Mouse (Mus musculus) forebrain, embryonic 12.5 days (tissue): Measurements from ENCODE around the gene Syngr2. TPM values are rescaled to one million over a fixed set of nuclear protein-coding genes. Genes with fewer than 3 reads are reported as not detected.
A peak's percentile ranks its signal among the peaks of the same experiment; 100 is the strongest.

ENCODE experiments used
- ATAC-seq: fragments of 200-750 bp; cut with Nextera tagmentation; 2 replicates; pipeline ENCODE4 v1.8.0; 2017; ENCODE audit warnings: moderate TSS enrichment; ENCODE audit not compliant: low FRiP score
- H3K27ac ChIP-seq: fragments of 300-500 bp; sonication (generic); 2 replicates; pipeline ENCODE4 v1.5.1; 2016; ENCODE audit warnings: mild to moderate bottlenecking
- H3K27me3 ChIP-seq: fragments of 300-500 bp; sonication (generic); 2 replicates; pipeline ENCODE4 v1.6.1; 2016; ENCODE audit warnings: mild to moderate bottlenecking
- H3K36me3 ChIP-seq: fragments of 300-500 bp; sonication (generic); replicated peaks from 2 replicates; pipeline ENCODE4 v1.6.1; 2016; ENCODE audit warnings: mild to moderate bottlenecking
- H3K4me1 ChIP-seq: fragments of 300-500 bp; sonication (generic); 2 replicates; pipeline ENCODE4 v1.6.1; 2016
- H3K4me2 ChIP-seq: fragments of 300-500 bp; sonication (generic); 2 replicates; pipeline ENCODE4 v1.6.1; 2016; ENCODE audit warnings: mild to moderate bottlenecking, moderate library complexity
- H3K4me3 ChIP-seq: fragments of 300-500 bp; sonication (generic); replicated peaks from 2 replicates; pipeline ENCODE4 v1.5.1; 2016; ENCODE audit warnings: mild to moderate bottlenecking
- H3K9ac ChIP-seq: fragments of 300-500 bp; sonication (generic); 2 replicates; pipeline ENCODE4 v1.6.1; 2016; ENCODE audit warnings: mild to moderate bottlenecking
- H3K9me3 ChIP-seq: fragments of 300-500 bp; sonication (generic); 2 replicates; pipeline ENCODE4 v1.6.1; 2016
- WGBS: fragments of 180-500 bp; shearing (Covaris S2); methylation state at CpG from one replicate; pipeline ENCODE4 v1.1.7; 2016; 5-methylcytosine and 5-hydroxymethylcytosine counted together
- polyA plus RNA-seq: library from polyadenylated mRNA; unstranded; fragments of >200 nt; fragmentation: Nextera tagmentation; extraction: Ambion mirVana; gene quantifications from 2 replicates; pipeline ENCODE4 v1.2.1, GENCODE M21; 2016

Gene Syngr2
- polyA plus RNA-seq, 1 experiment from 2014 or later: 25.5 TPM

- Histone ChIP-seq H3K9ac (no peak overlapping the region), H3K36me3 (peaks cover 82% of the 10 kb centered on the region), H3K4me2 (no peak overlapping the region), H3K4me1 (peaks cover 21% of the 10 kb centered on the region), H3K27me3 (no peaks in the 10 kb centered on the region), H3K4me3 (no peak overlapping the region), H3K27ac (no peak overlapping the region), H3K9me3 (no peaks in the 10 kb centered on the region)
- ATAC-seq: no peak
- WGBS: 94% methylated on average over 7 of the region's 7 CpGs
Measured at GRCm38 (mm10) chr11:117820173-117820572, 10.7 kb downstream of the Syngr2 start.

- Histone ChIP-seq H3K9ac (no peak overlapping the region), H3K4me2 (no peak overlapping the region), H3K36me3 (peaks cover 66% of the 10 kb centered on the region), H3K27me3 (no peaks in the 10 kb centered on the region), H3K4me1 (peaks cover 38% of the 10 kb centered on the region), H3K4me3 (no peak overlapping the region), H3K27ac (no peak overlapping the region), H3K9me3 (no peaks in the 10 kb centered on the region)
- no peak for ATAC-seq
- 88% methylated on average over 9 of the region's 9 CpGs for WGBS
Measured at GRCm38 (mm10) chr11:117821868-117822267, 12.4 kb downstream of the Syngr2 start.

- Histone ChIP-seq H3K9me3 (no peaks in the 10 kb centered on the region), H3K4me3 (no peak overlapping the region), H3K9ac (no peak overlapping the region), H3K27ac (no peak overlapping the region), H3K36me3 (peaks cover 56% of the 10 kb centered on the region), H3K4me1 (peaks cover 47% of the 10 kb centered on the region), H3K27me3 (no peaks in the 10 kb centered on the region), H3K4me2 (no peak overlapping the region)
- WGBS: 92% methylated on average over 7 of the region's 7 CpGs
- ATAC-seq: no peak
Measured at GRCm38 (mm10) chr11:117822728-117823241, 13.3 kb downstream of the Syngr2 start.

- 91% methylated on average over 6 of the region's 6 CpGs for WGBS
- Histone ChIP-seq H3K4me2 (peak overlapping the region; percentile 81; the same call in 1 of the 2 replicates), H3K9me3 (no peaks in the 10 kb centered on the region), H3K4me1 (peaks cover 53% of the 10 kb centered on the region), H3K27ac (no peak overlapping the region), H3K4me3 (no peak overlapping the region), H3K9ac (no peak overlapping the region), H3K36me3 (peaks cover 51% of the 10 kb centered on the region), H3K27me3 (no peaks in the 10 kb centered on the region)
- ATAC-seq: no peak
Measured at GRCm38 (mm10) chr11:117823411-117823810, 13.9 kb downstream of the Syngr2 start.

- peaks cover 59% of the 10 kb centered on the region for H3K4me1 ChIP-seq
- H3K4me2 ChIP-seq: peak overlapping the region; percentile 81
- WGBS: 25% methylated on average over 23 of the region's 23 CpGs
- peak overlapping the region; percentile 61 for H3K4me3 ChIP-seq
- peak overlapping the region; percentile 74 for H3K9ac ChIP-seq
- H3K36me3 ChIP-seq: peaks cover 42% of the 10 kb centered on the region
- H3K9me3 ChIP-seq: no peaks in the 10 kb centered on the region
- peak; percentile 72 for ATAC-seq
- no peaks in the 10 kb centered on the region for H3K27me3 ChIP-seq
- peak overlapping the region; percentile 95 for H3K27ac ChIP-seq
Measured at GRCm38 (mm10) chr11:117824060-117824969, 14.8 kb downstream of the Syngr2 start.

- WGBS: under 1% methylated on average over 34 of the region's 34 CpGs
- peak within 1 kb of the TSS; percentile 74 for H3K9ac ChIP-seq
- H3K36me3 ChIP-seq: peaks cover 30% of the 10 kb centered on the region
- peak within 1 kb of the TSS; percentile 95 for H3K27ac ChIP-seq
- H3K4me1 ChIP-seq: peaks cover 62% of the 10 kb centered on the region
- H3K9me3 ChIP-seq: no peaks in the 10 kb centered on the region
- ATAC-seq: peak; percentile 70
- no peaks in the 10 kb centered on the region for H3K27me3 ChIP-seq
- H3K4me2 ChIP-seq: peak within 1 kb of the TSS; percentile 81
- H3K4me3 ChIP-seq: peak within 1 kb of the TSS; percentile 61
Measured at GRCm38 (mm10) chr11:117825333-117826101, 16.0 kb downstream of the Syngr2 start, which contains the start of the genes Afmid and Tk1. Gene Afmid, plus strand, starts transcription at chr11:117825924. Gene Tk1, minus strand, starts transcription at chr11:117826092.

- H3K36me3 ChIP-seq: peaks cover 24% of the 10 kb centered on the region
- peaks cover 64% of the 10 kb centered on the region for H3K4me1 ChIP-seq
- peak overlapping the region; percentile 61 for H3K4me3 ChIP-seq
- no peaks in the 10 kb centered on the region for H3K9me3 ChIP-seq
- 6% methylated on average over 5 of the region's 5 CpGs for WGBS
- peak overlapping the region; percentile 74 for H3K9ac ChIP-seq
- no peaks in the 10 kb centered on the region for H3K27me3 ChIP-seq
- peak; percentile 49 for ATAC-seq
- peak overlapping the region; percentile 95 for H3K27ac ChIP-seq
- H3K4me2 ChIP-seq: peak overlapping the region; percentile 81
Measured at GRCm38 (mm10) chr11:117826164-117826563, 16.7 kb downstream of the Syngr2 start.

- no peaks in the 10 kb centered on the region for H3K9me3 ChIP-seq
- WGBS: 72% methylated on average over 8 of the region's 8 CpGs
- peaks cover 66% of the 10 kb centered on the region for H3K4me1 ChIP-seq
- H3K4me3 ChIP-seq: no peak overlapping the region
- peak overlapping the region; percentile 81; the same call in 1 of the 2 replicates for H3K4me2 ChIP-seq
- no peak for ATAC-seq
- H3K36me3 ChIP-seq: peaks cover 16% of the 10 kb centered on the region
- no peak overlapping the region for H3K27ac ChIP-seq
- no peaks in the 10 kb centered on the region for H3K27me3 ChIP-seq
- H3K9ac ChIP-seq: 0 out of 2 replicates have a peak overlapping the region, but pooled peaks have one; percentile 74
Measured at GRCm38 (mm10) chr11:117826916-117827315, 17.4 kb downstream of the Syngr2 start.

GRCm38 (mm10) chr11:117827386-117827785 lies 17.9 kb downstream of the Syngr2 start:
- ATAC-seq: no peak
- H3K27me3 ChIP-seq: no peaks in the 10 kb centered on the region
- H3K9ac ChIP-seq: 0 out of 2 replicates have a peak overlapping the region, but pooled peaks have one; percentile 8
- no peak overlapping the region for H3K4me3 ChIP-seq
- H3K36me3 ChIP-seq: peaks cover 12% of the 10 kb centered on the region
- peaks cover 71% of the 10 kb centered on the region for H3K4me1 ChIP-seq
- H3K27ac ChIP-seq: no peak overlapping the region
- H3K9me3 ChIP-seq: no peaks in the 10 kb centered on the region
- WGBS: 83% methylated on average over 3 of the region's 3 CpGs
- H3K4me2 ChIP-seq: no peak overlapping the region

GRCm38 (mm10) chr11:117828149-117828887 lies 18.9 kb downstream of the Syngr2 start:
- peaks cover 3% of the 10 kb centered on the region for H3K36me3 ChIP-seq
- H3K4me3 ChIP-seq: no peak overlapping the region
- peak overlapping the region; percentile 8; the same call in 1 of the 2 replicates for H3K27ac ChIP-seq
- H3K9me3 ChIP-seq: no peaks in the 10 kb centered on the region
- WGBS: 83% methylated on average over 18 of the region's 18 CpGs
- H3K9ac ChIP-seq: 0 out of 2 replicates have a peak overlapping the region, but pooled peaks have one; percentile 25
- no peak overlapping the region for H3K4me2 ChIP-seq
- H3K4me1 ChIP-seq: peaks cover 66% of the 10 kb centered on the region
- H3K27me3 ChIP-seq: no peaks in the 10 kb centered on the region
- ATAC-seq: no peak

GRCm38 (mm10) chr11:117828888-117829604 lies 19.6 kb downstream of the Syngr2 start:
- no peak overlapping the region for H3K4me2 ChIP-seq
- 0 out of 2 replicates have a peak overlapping the region, but pooled peaks have one; percentile 31 for H3K27ac ChIP-seq
- H3K27me3 ChIP-seq: no peaks in the 10 kb centered on the region
- H3K4me1 ChIP-seq: peaks cover 61% of the 10 kb centered on the region
- WGBS: 64% methylated on average over 9 of the region's 9 CpGs
- ATAC-seq: no peak
- no peak overlapping the region for H3K9ac ChIP-seq
- H3K9me3 ChIP-seq: no peaks in the 10 kb centered on the region
- no peaks in the 10 kb centered on the region for H3K36me3 ChIP-seq
- H3K4me3 ChIP-seq: no peak overlapping the region
